Mouse (Mus musculus) cerebellum, adult 11-12 months (tissue): ENCODE measurements at regions not wholly inside any gene's neighbourhood (a gene's known extent, or its start where the extent isn't known, plus 50 kb on each side); places are given as distances from the start of the nearest gene placed in this dataset.

ENCODE experiments used
- DNase-seq: peaks from one replicate; pipeline ENCODE4 v3.0.0; 2022

- no peak for DNase-seq
Measured at GRCm38 (mm10) chr16:86501074-86501952, 599.7 kb upstream of the Adamts5 start.

- DNase-seq: no peak
Measured at GRCm38 (mm10) chr16:86475145-86475544, 573.5 kb upstream of the Adamts5 start.

GRCm38 (mm10) chr16:86473059-86473740 is 571.6 kb upstream of the Adamts5 start:
- no peak for DNase-seq

GRCm38 (mm10) chr16:86461073-86461472 is 559.4 kb upstream of the Adamts5 start:
- no peak for DNase-seq

- no peak for DNase-seq
Measured at GRCm38 (mm10) chr16:86456649-86457048, 555.0 kb upstream of the Adamts5 start.

GRCm38 (mm10) chr16:86454810-86455209 is 553.2 kb upstream of the Adamts5 start:
- DNase-seq: no peak

GRCm38 (mm10) chr16:86454031-86454430 is 552.4 kb upstream of the Adamts5 start:
- DNase-seq: no peak

- DNase-seq: no peak
Measured at GRCm38 (mm10) chr16:86448478-86449160, 547.0 kb upstream of the Adamts5 start.

GRCm38 (mm10) chr16:86419458-86419857 is 517.8 kb upstream of the Adamts5 start:
- peak; percentile 14 for DNase-seq

- DNase-seq: no peak
Measured at GRCm38 (mm10) chr16:86404309-86404708, 502.7 kb upstream of the Adamts5 start.

- no peak for DNase-seq
Measured at GRCm38 (mm10) chr16:86401381-86401780, 499.8 kb upstream of the Adamts5 start.

GRCm38 (mm10) chr16:86399288-86399687 is 497.7 kb upstream of the Adamts5 start:
- no peak for DNase-seq

GRCm38 (mm10) chr16:86397521-86397920 is 495.9 kb upstream of the Adamts5 start:
- no peak for DNase-seq

- no peak for DNase-seq
Measured at GRCm38 (mm10) chr16:86389063-86389723, 487.6 kb upstream of the Adamts5 start.

GRCm38 (mm10) chr16:86388128-86388527 is 486.5 kb upstream of the Adamts5 start:
- no peak for DNase-seq

GRCm38 (mm10) chr16:86377991-86378390 is 476.4 kb upstream of the Adamts5 start:
- DNase-seq: no peak

- DNase-seq: no peak
Measured at GRCm38 (mm10) chr16:86371652-86372051, 470.0 kb upstream of the Adamts5 start.

- no peak for DNase-seq
Measured at GRCm38 (mm10) chr16:86368449-86368848, 466.8 kb upstream of the Adamts5 start.

- no peak for DNase-seq
Measured at GRCm38 (mm10) chr16:86366197-86366596, 464.6 kb upstream of the Adamts5 start.

- no peak for DNase-seq
Measured at GRCm38 (mm10) chr16:86361099-86361498, 459.5 kb upstream of the Adamts5 start.

GRCm38 (mm10) chr16:86355036-86355435 is 453.4 kb upstream of the Adamts5 start:
- no peak for DNase-seq

- DNase-seq: no peak
Measured at GRCm38 (mm10) chr16:86347753-86348152, 446.1 kb upstream of the Adamts5 start.

GRCm38 (mm10) chr16:86346916-86347315 is 445.3 kb upstream of the Adamts5 start:
- DNase-seq: no peak
